Mouse (Mus musculus) urinary bladder, postnatal 36 days (tissue): ENCODE data around the gene Gatd1.
"Not testable (repeated sequence)": the region's sequence is repeated elsewhere in the genome, so short reads cannot be mapped to it uniquely, and the experiment has no call there.

Experiments used
- DNase-seq, 2 experiments: peaks; one replicate each; pipeline ENCODE4 v3.0.0; 2022; ENCODE audit warnings: low spot score in 2 of 2, mixed read lengths in 1 of 2

Gene Gatd1

GRCm38 (mm10) chr7:141429310-141429709, 15.4 kb upstream of the Gatd1 start, which contains the start of gene Cend1:
Cend1 (minus strand) TSS chr7:141429491.
- no peak for DNase-seq

GRCm38 (mm10) chr7:141428701-141429100, 14.8 kb upstream of the Gatd1 start:
- DNase-seq = no peak

- no peak for DNase-seq
These were observed 13.2 kb upstream of the Gatd1 start for GRCm38 (mm10) chr7:141426948-141427730.

GRCm38 (mm10) chr7:141423811-141424210, 9.9 kb upstream of the Gatd1 start:
- DNase-seq = no peak

- no peak for DNase-seq
These were observed 6.2 kb upstream of the Gatd1 start for GRCm38 (mm10) chr7:141420030-141420702.

GRCm38 (mm10) chr7:141418970-141419369, 5.0 kb upstream of the Gatd1 start:
- no peak for DNase-seq

GRCm38 (mm10) chr7:141417731-141418681, 4.1 kb upstream of the Gatd1 start:
- no peak for DNase-seq

GRCm38 (mm10) chr7:141416144-141416841, 2.4 kb upstream of the Gatd1 start:
- no peak for DNase-seq

GRCm38 (mm10) chr7:141413331-141413730, 605 bp downstream of the Gatd1 start:
- DNase-seq = no peak

- DNase-seq = no peak
These were observed 2.3 kb downstream of the Gatd1 start for GRCm38 (mm10) chr7:141411667-141412066.

GRCm38 (mm10) chr7:141410631-141411030, 3.3 kb downstream of the Gatd1 start:
- DNase-seq = no peak

GRCm38 (mm10) chr7:141408833-141409232, 5.1 kb downstream of the Gatd1 start:
- DNase-seq = peak; percentile 86 to 87

GRCm38 (mm10) chr7:141407670-141408069, 6.3 kb downstream of the Gatd1 start:
- not testable (repeated sequence) for DNase-seq

GRCm38 (mm10) chr7:141405466-141405865, 8.5 kb downstream of the Gatd1 start:
- no peak for DNase-seq

GRCm38 (mm10) chr7:141403305-141403704, 10.6 kb downstream of the Gatd1 start:
- peak in 1 of 2 experiments; percentile 51 for DNase-seq

- no peak for DNase-seq
These were observed 18.6 kb downstream of the Gatd1 start for GRCm38 (mm10) chr7:141395348-141395747.

GRCm38 (mm10) chr7:141394771-141395170, 19.2 kb downstream of the Gatd1 start:
- DNase-seq = peak in 1 of 2 experiments; percentile 61

- DNase-seq = peak in 1 of 2 experiments; percentile 34
These were observed 19.8 kb downstream of the Gatd1 start for GRCm38 (mm10) chr7:141394158-141394557.

- no peak for DNase-seq
These were observed 21.2 kb downstream of the Gatd1 start for GRCm38 (mm10) chr7:141392552-141393222.
